ENCODE assay signal across 17 mouse cellular contexts in genomic region chr2:131196606-131197316, GRCm38 (mm10). TPM values are rescaled to one million over a fixed set of nuclear protein-coding genes. Genes with fewer than 3 reads are reported as not detected.
A peak's percentile ranks its signal among the peaks of the same experiment; 100 is the strongest.
DNase-seq lines count a peak whose midpoint lies in the region; ATAC-seq and TF ChIP-seq lines count a peak whose summit lies in the region.
"Had no signal": no experiment of that assay in that cellular context is flagged by ENCODE, and none has a peak within 500 bp of the region (broad histone marks: within the 10 kb centered on the region; RNA-seq: fewer than 3 reads in every experiment).

No protein-coding gene starts in this region.

- no peak for DNase-seq in neural tube, embryonic 10.5 days (ENCODE audit: extremely low spot score, low spot score)
- DNase-seq in liver, postnatal 0 days, result no peak
- DNase-seq in lung, postnatal 25 days (ENCODE audit: low spot score), result peak; percentile 92
- DNase-seq in right cerebral cortex, adult 18-20 months, result no peak
- DNase-seq in layer of hippocampus, adult 18-20 months (ENCODE audit: low spot score in 2 of 2), result no peak
- DNase-seq in adrenal gland, adult 2 months, result no peak
- DNase-seq: cerebellum, postnatal 14 days; gastrocnemius, adult 2 months; heart, adult 2 months; kidney, adult 8-10 months had no signal

- WGBS in neural tube, embryonic 12.5 days, result 89% methylated on average over 16 of the region's 16 CpGs
- 84% methylated on average over 16 of the region's 16 CpGs for WGBS in liver, postnatal 0 days (ENCODE audit: insufficient replicate concordance)

- no peak for TF ChIP-seq CTCF in liver, postnatal 0 days (IDR thresholded peaks at IDR 0.05; ENCODE audit: low read depth)

- peaks cover 56% of the 10 kb centered on the region for H3K36me3 ChIP-seq in neural tube, embryonic 12.5 days
- H3K36me3 ChIP-seq in liver, postnatal 0 days (replicated peaks; ENCODE audit: insufficient read depth, low read length), result peaks cover 75% of the 10 kb centered on the region

- TF ChIP-seq EP300 in liver, postnatal 0 days (IDR thresholded peaks at IDR 0.05; ENCODE audit: low read depth), result no peak

- H3K27me3 ChIP-seq in neural tube, embryonic 12.5 days (replicated peaks), result no peaks in the 10 kb centered on the region
- H3K27me3 ChIP-seq in liver, postnatal 0 days (ENCODE audit: insufficient read depth, low read length), result no peaks in the 10 kb centered on the region
- H3K27me3 ChIP-seq: CH12.LX; hindbrain, embryonic 15.5 days had no signal

- ATAC-seq in neural tube, embryonic 12.5 days (ENCODE audit: low FRiP score, low read depth), result no peak
- ATAC-seq in liver, postnatal 0 days, result 0 out of 2 replicates have a peak, but pooled peaks have one; percentile 17
- ATAC-seq: forebrain, embryonic 16.5 days had no signal

- no peaks in the 10 kb centered on the region for H3K4me1 ChIP-seq in neural tube, embryonic 12.5 days
- no peaks in the 10 kb centered on the region for H3K4me1 ChIP-seq in liver, postnatal 0 days (ENCODE audit: insufficient read depth)
- H3K4me1 ChIP-seq: hindbrain, embryonic 15.5 days had no signal

- no peak overlapping the region for H3K27ac ChIP-seq in neural tube, embryonic 12.5 days
- H3K27ac ChIP-seq in liver, postnatal 0 days (ENCODE audit: low read depth), result no peak overlapping the region
- H3K27ac ChIP-seq: gastrocnemius, adult 2 months; heart, adult 2 months; hindbrain, embryonic 15.5 days had no signal

- H3K9me3 ChIP-seq in neural tube, embryonic 12.5 days, result no peaks in the 10 kb centered on the region
- no peaks in the 10 kb centered on the region for H3K9me3 ChIP-seq in liver, postnatal 0 days (ENCODE audit: low read length)
- H3K9me3 ChIP-seq: hindbrain, embryonic 15.5 days had no signal

- H3K4me3 ChIP-seq in neural tube, embryonic 12.5 days, result no peak overlapping the region
- H3K4me3 ChIP-seq in liver, postnatal 0 days (ENCODE audit: low read depth, low read length), result no peak overlapping the region
- H3K4me3 ChIP-seq: erythroblast, embryonic 14.5 days; gastrocnemius, adult 2 months; heart, adult 2 months; hindbrain, embryonic 15.5 days; myocyte had no signal

- H3K9ac ChIP-seq in neural tube, embryonic 12.5 days, result 0 out of 2 replicates have a peak overlapping the region, but pooled peaks have one; percentile 5
- H3K9ac ChIP-seq in liver, postnatal 0 days (replicated peaks), result no peak overlapping the region
- H3K9ac ChIP-seq: hindbrain, embryonic 15.5 days had no signal

- no peak overlapping the region for H3K4me2 ChIP-seq in neural tube, embryonic 12.5 days (replicated peaks)
- H3K4me2 ChIP-seq in liver, postnatal 0 days (ENCODE audit: low read depth, low read length), result no peak overlapping the region
- H3K4me2 ChIP-seq: hindbrain, embryonic 15.5 days; midbrain, embryonic 11.5 days had no signal

RNA-seq across cellular contexts. Expression of gene Spef1, which starts 9.7 kb away (rescaled TPM):
- polyA plus RNA-seq in neural tube, embryonic 12.5 days (2016; fragmentation: Nextera tagmentation; extraction: Ambion mirVana), result 9.0 and 9.3 TPM in 2 replicates
- polyA plus RNA-seq in liver, postnatal 0 days (2015; fragmentation: Nextera tagmentation; extraction: Ambion mirVana), result 0.59 and 0.65 TPM in 2 replicates
- 1 to 10 TPM; 7.2 to 9.0 TPM for total RNA-seq in layer of hippocampus, adult 18-20 months (2021)
- total RNA-seq in adrenal gland, adult 2 months (2021), result 1 to 10 TPM; 4.3 to 5.4 TPM
- 4.8 and 5.3 TPM in 2 replicates for polyA plus RNA-seq in adrenal gland, adult 2 months (2012; rRNA removed)

RNA-seq across cellular contexts. Expression of gene Cdc25b, which starts 10.0 kb away (rescaled TPM):
- polyA plus RNA-seq in neural tube, embryonic 12.5 days (2016; fragmentation: Nextera tagmentation; extraction: Ambion mirVana), result 97.0 and 99.5 TPM in 2 replicates
- 67.6 and 77.7 TPM in 2 replicates for polyA plus RNA-seq in liver, postnatal 0 days (2015; fragmentation: Nextera tagmentation; extraction: Ambion mirVana)
- 10 to 100 TPM; 15.5 to 15.9 TPM for total RNA-seq in layer of hippocampus, adult 18-20 months (2021)
- total RNA-seq in adrenal gland, adult 2 months (2021), result 1 to 10 TPM; 3.4 to 5.5 TPM
- 7.7 and 9.7 TPM in 2 replicates for polyA plus RNA-seq in adrenal gland, adult 2 months (2012; rRNA removed)

RNA-seq across cellular contexts. Expression of gene Ap5s1, which starts 10.1 kb away (rescaled TPM):
- 30.7 and 36.3 TPM in 2 replicates for polyA plus RNA-seq in neural tube, embryonic 12.5 days (2016; fragmentation: Nextera tagmentation; extraction: Ambion mirVana)
- 19.5 TPM in 2 replicates for polyA plus RNA-seq in liver, postnatal 0 days (2015; fragmentation: Nextera tagmentation; extraction: Ambion mirVana)
- 10 to 100 TPM; 22.1 to 24.4 TPM for total RNA-seq in layer of hippocampus, adult 18-20 months (2021)
- total RNA-seq in adrenal gland, adult 2 months (2021), result 10 to 100 TPM; 13.7 to 20.2 TPM
- polyA plus RNA-seq in adrenal gland, adult 2 months (2012; rRNA removed), result 89.8 and 91.7 TPM in 2 replicates

RNA-seq across cellular contexts. Expression of gene Cenpb, which starts 16.9 kb away (rescaled TPM):
- 19.3 and 21.1 TPM in 2 replicates for polyA plus RNA-seq in neural tube, embryonic 12.5 days (2016; fragmentation: Nextera tagmentation; extraction: Ambion mirVana)
- 4.2 and 4.8 TPM in 2 replicates for polyA plus RNA-seq in liver, postnatal 0 days (2015; fragmentation: Nextera tagmentation; extraction: Ambion mirVana)
- total RNA-seq in layer of hippocampus, adult 18-20 months (2021), result 10 to 100 TPM; 70.4 to 73.5 TPM
- total RNA-seq in adrenal gland, adult 2 months (2021), result 10 to 100 TPM; 47.7 to 88.5 TPM
- polyA plus RNA-seq in adrenal gland, adult 2 months (2012; rRNA removed), result 94.5 and 107 TPM in 2 replicates

RNA-seq across cellular contexts. Expression of gene 1700037H04Rik, which starts 36.9 kb away (rescaled TPM):
- 98.8 and 104 TPM in 2 replicates for polyA plus RNA-seq in neural tube, embryonic 12.5 days (2016; fragmentation: Nextera tagmentation; extraction: Ambion mirVana)
- polyA plus RNA-seq in liver, postnatal 0 days (2015; fragmentation: Nextera tagmentation; extraction: Ambion mirVana), result 58.1 and 61.6 TPM in 2 replicates
- total RNA-seq in layer of hippocampus, adult 18-20 months (2021), result 10 to 100 TPM; 57.7 to 60.0 TPM
- total RNA-seq in adrenal gland, adult 2 months (2021), result 100 to 1,000 TPM; 114 to 123 TPM
- polyA plus RNA-seq in adrenal gland, adult 2 months (2012; rRNA removed), result 195 and 319 TPM in 2 replicates
